Mouse (Mus musculus) heart, embryonic 10.5 days (tissue): ENCODE results near the gene Gm10188. TPM values are rescaled to one million over a fixed set of nuclear protein-coding genes. Genes with fewer than 3 reads are reported as not detected.

Experiments
- DNase-seq: peaks from one replicate; pipeline ENCODE4 v3.0.0-alpha.2; 2017; ENCODE audit warnings: low spot score
- H3K27ac ChIP-seq: fragments of 300-500 bp; sonication (generic); 2 replicates; pipeline ENCODE4 v1.5.1; 2016; ENCODE audit warnings: mild to moderate bottlenecking
- H3K27me3 ChIP-seq: fragments of 300-500 bp; sonication (generic); 2 replicates; pipeline ENCODE4 v1.6.1; 2016; ENCODE audit warnings: mild to moderate bottlenecking; ENCODE audit not compliant: poor library complexity, insufficient read depth, severe bottlenecking
- H3K36me3 ChIP-seq: fragments of 300-500 bp; sonication (generic); 2 replicates; pipeline ENCODE4 v1.6.1; 2016; ENCODE audit warnings: mild to moderate bottlenecking, moderate library complexity
- H3K4me1 ChIP-seq: fragments of 300-500 bp; sonication (generic); 2 replicates; pipeline ENCODE4 v1.6.1; 2016; ENCODE audit warnings: mild to moderate bottlenecking
- H3K4me3 ChIP-seq: fragments of 300-500 bp; sonication (generic); 2 replicates; pipeline ENCODE4 v1.5.1; 2016; ENCODE audit warnings: mild to moderate bottlenecking, moderate library complexity
- H3K9me3 ChIP-seq: fragments of 300-500 bp; sonication (generic); 2 replicates; pipeline ENCODE4 v1.6.1; 2016; ENCODE audit warnings: mild to moderate bottlenecking, moderate library complexity
- WGBS: fragments of 180-500 bp; shearing (Covaris S2); methylation state at CpG from one replicate; pipeline ENCODE4 v1.1.7; 2016; 5-methylcytosine and 5-hydroxymethylcytosine counted together
- polyA plus RNA-seq: library from polyadenylated mRNA; unstranded; fragments of >200 nt; fragmentation: Nextera tagmentation; extraction: Ambion mirVana; gene quantifications from 2 replicates; pipeline ENCODE4 v1.2.1, GENCODE M21; 2016

Gene Gm10188
- polyA plus RNA-seq = not detected in 2 replicates

DNA sequence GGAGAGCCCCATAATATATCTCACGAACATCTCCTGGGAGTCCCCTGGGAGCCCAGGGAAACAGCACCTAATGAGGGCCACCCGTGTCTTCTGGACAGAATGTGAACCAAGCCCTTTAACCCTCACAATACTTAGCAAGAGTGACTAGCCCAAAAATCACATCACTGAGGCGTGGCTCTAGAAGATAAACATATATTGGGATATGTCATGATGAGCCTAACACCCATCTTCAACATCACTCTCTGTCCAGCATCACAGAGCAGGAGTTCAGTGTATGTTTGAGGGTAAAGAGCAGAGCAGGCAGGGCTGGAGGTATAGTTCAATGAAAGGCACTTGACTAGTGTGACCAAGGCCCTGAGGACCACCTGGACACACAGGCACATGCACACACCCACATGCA is at the start of gene Gm10188:
Gm10188 (minus strand) TSS at position 101 of the 400 bp plus-strand sequence.
- DNase-seq = no peak
- H3K4me3 ChIP-seq = no peak within 1 kb of the TSS
- H3K36me3 ChIP-seq = no peaks in the 10 kb centered on the region
- no peak within 1 kb of the TSS for H3K27ac ChIP-seq
- H3K27me3 ChIP-seq = peaks cover 33% of the 10 kb centered on the region; the same call in 1 of the 2 replicates
- no peaks in the 10 kb centered on the region for H3K4me1 ChIP-seq
- WGBS = 82% methylated on average over 3 of the region's 3 CpGs
- no peaks in the 10 kb centered on the region for H3K9me3 ChIP-seq

DNA sequence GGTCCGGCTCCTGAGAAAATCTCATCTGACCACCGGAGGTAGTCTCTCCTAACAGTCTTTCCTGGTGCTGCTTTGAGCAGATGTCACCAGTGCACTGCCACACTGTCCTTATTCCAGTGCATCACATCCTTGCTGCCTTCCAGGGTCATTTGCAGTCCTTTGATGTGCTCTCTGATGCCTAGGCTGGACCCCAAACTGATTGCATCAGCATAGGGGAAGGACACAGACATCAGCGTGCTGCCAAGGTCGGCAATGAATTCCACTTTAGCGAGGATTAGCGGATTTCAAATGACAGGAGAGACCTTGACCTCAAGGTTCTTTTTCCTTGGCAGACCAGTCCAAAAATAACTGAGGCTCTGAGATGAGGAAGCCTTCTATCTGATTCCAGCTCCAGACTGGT is 47.6 kb upstream of the Gm10188 start:
- WGBS = 50% methylated on average over 6 of the region's 6 CpGs
- DNase-seq = no peak
- Histone ChIP-seq H3K27ac (0 out of 2 replicates have a peak overlapping the region, but pooled peaks have one; percentile 6), H3K36me3 (no peaks in the 10 kb centered on the region), H3K9me3 (no peaks in the 10 kb centered on the region), H3K4me1 (peaks cover 7% of the 10 kb centered on the region), H3K27me3 (peaks cover 2% of the 10 kb centered on the region; the same call in 1 of the 2 replicates), H3K4me3 (no peak overlapping the region)

DNA sequence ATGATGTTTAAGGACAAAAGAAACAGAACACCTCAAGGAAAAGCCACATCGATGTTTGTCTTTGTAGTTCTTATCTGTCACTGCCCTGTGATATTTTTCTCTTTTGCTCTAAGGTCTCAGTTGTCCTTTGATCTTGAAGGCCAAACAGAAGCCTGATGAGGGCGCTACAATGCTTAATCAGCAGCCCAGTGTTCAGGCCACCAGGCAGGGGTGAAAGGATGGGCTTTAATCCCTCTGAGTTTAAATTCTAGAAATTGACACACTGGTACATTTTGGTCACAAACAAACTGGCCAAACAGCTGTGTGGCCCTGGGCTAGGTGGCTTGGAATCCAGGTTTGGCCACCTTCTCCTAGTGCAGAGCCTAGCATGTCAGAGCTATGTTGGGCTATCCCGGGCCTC is 47.1 kb upstream of the Gm10188 start:
- H3K4me3 ChIP-seq = no peak overlapping the region
- no peak for DNase-seq
- peaks cover 7% of the 10 kb centered on the region for H3K4me1 ChIP-seq
- H3K27ac ChIP-seq = 0 out of 2 replicates have a peak overlapping the region, but pooled peaks have one; percentile 6
- no peaks in the 10 kb centered on the region for H3K27me3 ChIP-seq
- H3K9me3 ChIP-seq = no peaks in the 10 kb centered on the region
- 63% methylated on average over 3 of the region's 3 CpGs for WGBS
- H3K36me3 ChIP-seq = no peaks in the 10 kb centered on the region

DNA sequence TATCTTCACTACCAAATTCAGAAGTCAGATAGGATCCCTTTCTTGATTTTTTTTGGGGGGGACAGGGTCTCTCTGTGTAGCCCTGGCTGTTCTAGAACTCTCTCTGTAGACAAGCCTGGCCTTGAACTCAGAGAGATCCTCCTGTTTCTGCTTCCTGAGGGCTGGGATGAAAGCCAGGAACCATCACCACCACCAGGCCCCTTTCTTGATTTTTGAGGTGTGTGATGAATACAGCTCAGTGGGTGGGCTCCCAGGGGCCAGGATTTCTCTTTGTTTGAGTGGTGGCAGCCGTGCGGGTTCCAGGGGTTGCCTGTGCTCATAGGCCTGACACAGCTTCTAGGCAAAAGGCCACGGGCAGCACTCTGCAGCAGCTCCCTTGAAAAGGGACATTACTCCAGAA is 41.7 kb upstream of the Gm10188 start:
- Histone ChIP-seq H3K4me1 (peaks cover 32% of the 10 kb centered on the region), H3K27me3 (peaks cover 4% of the 10 kb centered on the region; the same call in 1 of the 2 replicates), H3K36me3 (no peaks in the 10 kb centered on the region), H3K4me3 (no peak overlapping the region), H3K9me3 (no peaks in the 10 kb centered on the region), H3K27ac (no peak overlapping the region)
- DNase-seq = no peak
- 81% methylated on average over 3 of the region's 3 CpGs for WGBS

DNA sequence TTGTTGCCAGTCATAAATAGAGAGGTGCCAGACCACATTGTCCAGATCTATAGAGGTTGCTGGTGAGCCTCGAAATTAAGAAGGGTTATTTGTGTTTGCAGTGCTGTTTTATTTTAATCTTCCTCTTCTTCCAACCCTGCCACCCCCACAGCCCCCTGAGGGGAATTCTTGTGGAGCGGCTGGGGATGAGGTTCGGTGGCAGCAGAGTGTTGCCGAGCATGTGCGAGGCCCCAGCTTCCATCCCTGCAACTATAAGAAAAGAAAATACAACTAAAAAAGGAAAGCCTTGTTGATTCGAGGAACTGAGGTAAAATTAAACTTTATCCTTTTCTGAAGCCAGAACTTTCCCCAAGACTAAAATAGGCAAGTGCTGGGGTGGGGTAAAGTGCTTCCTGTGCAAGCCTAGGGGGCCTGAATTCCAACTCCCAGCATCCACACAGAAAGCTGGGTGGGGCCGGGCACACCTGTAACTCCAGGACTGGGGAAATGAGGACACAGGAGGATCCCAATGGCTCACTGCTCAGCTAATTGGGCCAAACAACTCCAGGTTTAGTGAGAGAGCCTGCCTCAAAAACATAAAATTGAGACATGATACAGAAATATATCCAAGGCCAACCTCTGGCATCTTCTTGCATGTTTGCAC is 39.0 kb upstream of the Gm10188 start:
- Histone ChIP-seq H3K27ac (no peak overlapping the region), H3K27me3 (peaks cover 4% of the 10 kb centered on the region; the same call in 1 of the 2 replicates), H3K36me3 (no peaks in the 10 kb centered on the region), H3K4me1 (peaks cover 45% of the 10 kb centered on the region), H3K9me3 (no peaks in the 10 kb centered on the region), H3K4me3 (no peak overlapping the region)
- WGBS = 66% methylated on average over 7 of the region's 7 CpGs
- no peak for DNase-seq

DNA sequence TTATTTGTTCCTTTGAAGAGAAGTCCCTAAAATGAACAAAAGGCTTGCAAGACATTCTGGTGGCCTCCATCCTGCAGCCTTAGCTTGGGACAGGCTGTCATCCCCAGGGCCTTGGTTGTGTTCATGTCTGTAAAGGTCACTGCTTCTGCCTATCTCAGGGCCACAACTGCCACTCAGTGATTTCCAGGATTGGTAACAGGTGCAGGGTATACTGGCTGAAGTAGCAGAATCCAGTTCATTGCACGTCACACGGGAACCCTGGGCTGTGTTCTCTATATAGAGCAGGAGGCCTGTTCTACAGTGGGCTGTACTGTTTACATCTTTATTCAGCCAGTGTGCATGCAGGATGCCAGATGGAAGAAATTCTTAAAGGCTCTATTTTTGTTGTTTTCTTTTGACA is 38.4 kb upstream of the Gm10188 start:
- Histone ChIP-seq H3K27me3 (peaks cover 4% of the 10 kb centered on the region; the same call in 1 of the 2 replicates), H3K36me3 (no peaks in the 10 kb centered on the region), H3K27ac (no peak overlapping the region), H3K9me3 (no peaks in the 10 kb centered on the region), H3K4me3 (no peak overlapping the region), H3K4me1 (peaks cover 45% of the 10 kb centered on the region)
- 69% methylated on average over 2 of the region's 2 CpGs for WGBS
- no peak for DNase-seq

DNA sequence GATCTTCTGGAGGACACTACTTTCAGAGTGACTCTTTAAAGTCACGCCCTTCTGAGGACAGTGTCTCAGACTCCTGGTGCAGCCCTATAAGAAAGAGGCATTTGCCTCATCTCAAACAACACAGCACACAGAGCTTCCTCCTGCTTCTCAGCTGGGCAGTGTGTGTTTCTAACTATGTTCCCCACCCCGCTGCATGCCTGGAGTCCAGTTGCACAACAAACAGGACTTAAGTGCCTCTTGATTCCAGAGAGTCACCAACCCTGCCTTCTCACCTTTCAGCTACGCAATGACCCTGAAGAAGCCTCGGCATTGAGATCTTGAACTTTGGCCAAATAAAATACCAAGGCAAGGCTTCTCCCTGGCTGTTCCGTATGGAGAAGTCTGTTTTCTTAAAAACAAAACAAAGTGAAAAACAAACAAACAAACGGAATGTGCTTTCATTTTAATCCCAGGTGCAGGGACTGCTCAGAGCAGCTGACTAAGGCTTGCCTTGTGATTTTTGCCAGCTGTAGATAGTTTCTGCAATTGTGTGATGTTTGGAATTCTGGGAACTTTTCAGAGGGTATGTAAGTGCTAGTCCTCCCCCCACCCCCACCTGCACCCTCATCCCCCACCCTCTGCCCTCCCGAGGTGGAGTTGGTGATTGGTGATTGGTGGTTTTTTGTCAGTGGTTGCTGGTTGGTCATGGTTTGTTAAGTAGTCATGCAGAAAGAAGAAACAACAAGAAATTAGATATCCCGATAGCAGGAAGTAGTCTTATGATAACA is 37.4 kb upstream of the Gm10188 start:
- no peak for DNase-seq

DNA sequence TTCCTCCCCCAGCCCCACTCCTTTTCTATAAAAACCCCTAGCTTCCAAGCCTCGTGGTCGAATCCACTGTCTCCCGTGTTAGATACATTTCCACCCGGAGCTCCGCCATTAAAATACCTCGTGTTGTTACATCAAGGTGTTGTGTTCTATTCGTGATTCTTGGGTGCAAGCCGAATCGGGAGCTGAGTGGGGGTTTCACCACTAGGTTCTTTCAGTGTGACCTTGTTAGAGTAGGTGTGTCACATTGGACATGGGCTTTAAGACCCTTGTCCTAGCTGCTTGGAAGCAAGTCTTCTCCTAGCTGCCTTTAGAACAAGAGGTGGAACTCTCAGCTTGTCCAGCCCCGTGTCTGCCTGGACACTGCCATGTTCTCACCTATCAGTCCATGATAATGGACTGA is 36.4 kb upstream of the Gm10188 start:
- Histone ChIP-seq H3K4me1 (peaks cover 45% of the 10 kb centered on the region), H3K4me3 (no peak overlapping the region), H3K27me3 (no peaks in the 10 kb centered on the region), H3K27ac (no peak overlapping the region), H3K9me3 (no peaks in the 10 kb centered on the region), H3K36me3 (no peaks in the 10 kb centered on the region)
- DNase-seq = no peak
- WGBS = 90% methylated on average over 10 of the region's 10 CpGs

More for the DNA sequence above, 37.4 kb upstream of the Gm10188 start:
- peaks cover 45% of the 10 kb centered on the region for H3K4me1 ChIP-seq
- H3K27ac ChIP-seq = no peak overlapping the region
- no peaks in the 10 kb centered on the region for H3K9me3 ChIP-seq
- H3K36me3 ChIP-seq = no peaks in the 10 kb centered on the region
- peaks cover 4% of the 10 kb centered on the region; the same call in 1 of the 2 replicates for H3K27me3 ChIP-seq
- no peak overlapping the region for H3K4me3 ChIP-seq
- WGBS = 42% methylated on average over 8 of the region's 8 CpGs

DNA sequence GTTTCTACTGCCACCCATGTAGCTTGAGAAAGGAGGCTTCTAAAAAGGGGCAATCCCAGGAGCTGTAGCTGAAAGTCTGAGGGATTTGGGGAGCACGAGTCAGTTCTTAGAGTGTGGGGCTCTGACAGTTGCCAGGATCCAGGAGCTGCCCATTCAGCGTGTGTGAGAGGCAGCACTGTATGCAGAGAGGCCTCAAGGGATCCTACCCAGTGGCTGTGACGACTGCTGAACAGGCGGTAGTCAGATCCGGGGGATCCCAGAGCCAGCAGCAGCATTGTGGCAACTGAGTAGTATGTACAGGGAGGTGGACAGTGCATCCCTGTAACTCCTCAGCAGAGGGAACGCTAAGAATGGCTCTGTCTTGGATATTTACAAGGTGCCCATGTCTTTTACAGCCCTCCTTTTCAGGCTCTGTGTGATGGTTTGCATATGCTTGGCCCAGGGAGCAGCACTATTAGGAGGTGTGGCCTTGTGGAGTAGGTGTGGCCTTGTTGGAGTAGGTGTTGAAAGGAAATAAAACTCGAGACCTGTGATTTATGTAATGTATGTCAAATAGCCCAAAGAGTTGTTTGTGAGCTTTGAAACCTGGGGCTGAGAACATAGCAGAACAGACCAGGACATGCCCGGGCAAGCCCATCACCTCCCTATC is 35.8 kb upstream of the Gm10188 start:
- DNase-seq = no peak
- WGBS = 72% methylated on average over 8 of the region's 8 CpGs
- no peaks in the 10 kb centered on the region for H3K36me3 ChIP-seq
- no peaks in the 10 kb centered on the region for H3K9me3 ChIP-seq
- 0 out of 2 replicates have a peak overlapping the region, but pooled peaks have one; percentile 47 for H3K27ac ChIP-seq
- H3K4me1 ChIP-seq = peaks cover 45% of the 10 kb centered on the region
- no peaks in the 10 kb centered on the region for H3K27me3 ChIP-seq
- no peak overlapping the region for H3K4me3 ChIP-seq

DNA sequence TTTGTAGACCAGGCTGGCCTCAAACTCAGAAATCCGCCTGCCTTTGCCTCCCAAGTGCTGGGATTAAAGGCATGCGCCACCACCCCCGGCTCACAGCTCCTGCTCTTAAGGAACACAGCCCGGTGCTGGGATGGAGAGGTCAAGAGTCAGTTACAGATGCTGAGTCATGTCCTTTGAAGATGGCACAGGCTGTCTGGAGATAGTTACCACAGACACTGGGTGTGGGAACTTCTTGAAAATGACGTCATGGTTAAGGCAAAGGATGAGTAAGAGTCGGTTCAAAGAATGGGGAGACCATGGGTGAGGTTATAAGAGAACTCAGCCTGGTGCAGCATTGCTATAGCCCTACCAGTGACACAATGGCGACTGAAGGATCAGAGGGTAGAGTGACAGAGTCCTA is 35.0 kb upstream of the Gm10188 start:
- Histone ChIP-seq H3K27me3 (no peaks in the 10 kb centered on the region), H3K9me3 (no peaks in the 10 kb centered on the region), H3K27ac (no peak overlapping the region), H3K36me3 (no peaks in the 10 kb centered on the region), H3K4me1 (peaks cover 44% of the 10 kb centered on the region), H3K4me3 (no peak overlapping the region)
- DNase-seq = no peak
- 56% methylated on average over 7 of the region's 7 CpGs for WGBS

DNA sequence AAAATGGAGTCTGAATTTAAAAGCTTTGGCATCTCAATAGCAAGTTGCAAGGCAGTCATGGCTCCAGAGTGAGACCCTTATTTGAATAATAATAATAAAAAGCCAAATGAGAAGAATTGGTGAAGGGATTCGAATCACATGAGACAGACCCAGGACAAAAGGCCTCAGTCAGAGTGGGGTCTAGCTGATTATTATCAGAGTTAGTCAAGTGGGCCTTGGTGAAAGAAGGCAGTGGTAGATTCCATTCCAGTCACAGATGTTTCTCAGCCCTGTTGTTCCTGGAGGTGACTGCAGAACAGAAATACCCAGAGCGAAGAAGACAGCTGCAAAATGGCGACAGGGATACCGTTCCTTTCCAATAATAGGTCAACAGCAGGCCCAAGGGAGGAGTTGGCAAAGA is 34.1 kb upstream of the Gm10188 start:
- WGBS = 86% methylated on average over 4 of the region's 4 CpGs
- peaks cover 36% of the 10 kb centered on the region for H3K4me1 ChIP-seq
- H3K27ac ChIP-seq = no peak overlapping the region
- no peak overlapping the region for H3K4me3 ChIP-seq
- H3K27me3 ChIP-seq = no peaks in the 10 kb centered on the region
- no peaks in the 10 kb centered on the region for H3K36me3 ChIP-seq
- no peak for DNase-seq
- H3K9me3 ChIP-seq = no peaks in the 10 kb centered on the region

DNA sequence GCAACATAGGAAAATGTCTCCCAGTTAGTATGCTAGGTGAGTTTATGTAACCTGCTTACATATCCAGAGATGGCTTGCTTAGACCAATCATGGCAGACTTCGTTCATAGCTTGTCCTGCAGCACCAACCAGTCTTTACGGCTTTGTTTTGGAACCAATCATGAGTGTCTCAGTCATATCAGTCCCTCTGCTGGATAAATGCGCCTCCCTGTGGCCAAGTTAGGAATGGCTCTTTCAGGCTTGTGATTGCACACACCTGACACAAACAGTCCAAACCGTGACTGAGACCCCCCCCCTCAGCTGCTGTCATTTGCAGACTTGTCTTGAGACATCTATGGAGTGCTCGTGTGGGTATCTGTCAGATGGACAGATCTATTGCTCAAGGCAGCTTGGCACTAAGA is 31.5 kb upstream of the Gm10188 start:
- no peak for DNase-seq
- Histone ChIP-seq H3K9me3 (no peaks in the 10 kb centered on the region), H3K4me3 (no peak overlapping the region), H3K27ac (no peak overlapping the region), H3K27me3 (no peaks in the 10 kb centered on the region), H3K36me3 (no peaks in the 10 kb centered on the region), H3K4me1 (peaks cover 11% of the 10 kb centered on the region; the same call in 1 of the 2 replicates)
- 74% methylated on average over 5 of the region's 5 CpGs for WGBS

DNA sequence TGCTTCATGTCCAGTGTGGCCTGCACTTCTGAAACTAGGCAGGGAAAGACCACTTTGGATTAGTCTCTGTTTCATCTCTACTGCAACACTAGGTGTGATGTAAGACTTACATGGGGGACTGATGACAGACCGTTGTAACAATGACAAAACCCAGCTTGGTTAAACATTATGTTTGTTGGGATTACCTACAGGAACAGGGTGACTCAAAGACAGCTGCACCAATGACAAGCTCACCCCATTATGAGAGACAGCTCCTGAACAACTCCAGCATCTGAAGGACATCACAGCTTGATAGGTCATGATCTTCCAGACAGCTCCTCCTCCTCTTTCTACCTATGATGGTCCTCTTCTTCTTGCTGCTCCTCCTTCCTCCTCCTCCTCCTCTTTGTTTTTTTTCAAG is 30.8 kb upstream of the Gm10188 start:
- peaks cover 9% of the 10 kb centered on the region; the same call in 1 of the 2 replicates for H3K4me1 ChIP-seq
- 78% methylated on average over 1 of the region's 1 CpGs for WGBS
- DNase-seq = no peak

More for the DNA sequence above, 30.8 kb upstream of the Gm10188 start:
- Histone ChIP-seq H3K27me3 (no peaks in the 10 kb centered on the region), H3K9me3 (no peaks in the 10 kb centered on the region), H3K27ac (no peak overlapping the region), H3K36me3 (no peaks in the 10 kb centered on the region), H3K4me3 (no peak overlapping the region)
